Mouse (Mus musculus) frontal cortex, postnatal 14 days (tissue): Measurements from ENCODE around the gene Aox3.

Experiments
- DNase-seq, 2 experiments: peaks; one replicate each; pipeline ENCODE4 v3.0.0; 2022; ENCODE audit warnings: low spot score in 2 of 2

The Aox3 gene

GRCm38 (mm10) chr1:58198386-58198785 is 85.5 kb downstream of the Aox3 start:
- DNase-seq, result no peak

- peak; percentile 23 to 30 for DNase-seq
Observed at GRCm38 (mm10) chr1:58210203-58210602, 97.3 kb downstream of the Aox3 start, which contains the start of gene Aox4. Aox4 (plus strand) TSS chr1:58210397.

- DNase-seq, result no peak
Observed at GRCm38 (mm10) chr1:58212805-58213204, 99.9 kb downstream of the Aox3 start.

- DNase-seq, result no peak
Observed at GRCm38 (mm10) chr1:58213838-58214237, 100.9 kb downstream of the Aox3 start.

- no peak for DNase-seq
Observed at GRCm38 (mm10) chr1:58215353-58215752, 102.4 kb downstream of the Aox3 start.

- no peak for DNase-seq
Observed at GRCm38 (mm10) chr1:58215956-58216532, 103.1 kb downstream of the Aox3 start.

- no peak for DNase-seq
Observed at GRCm38 (mm10) chr1:58221070-58221469, 108.1 kb downstream of the Aox3 start.

GRCm38 (mm10) chr1:58221879-58222278 is 108.9 kb downstream of the Aox3 start:
- DNase-seq, result no peak

GRCm38 (mm10) chr1:58228086-58228485 is 115.2 kb downstream of the Aox3 start:
- DNase-seq, result no peak

- no peak for DNase-seq
Observed at GRCm38 (mm10) chr1:58228916-58229315, 116.0 kb downstream of the Aox3 start.

GRCm38 (mm10) chr1:58229774-58230173 is 116.8 kb downstream of the Aox3 start:
- DNase-seq, result no peak

- no peak for DNase-seq
Observed at GRCm38 (mm10) chr1:58230542-58230941, 117.6 kb downstream of the Aox3 start.

- DNase-seq, result no peak
Observed at GRCm38 (mm10) chr1:58235405-58235804, 122.5 kb downstream of the Aox3 start.

- no peak for DNase-seq
Observed at GRCm38 (mm10) chr1:58237527-58238299, 124.8 kb downstream of the Aox3 start.

GRCm38 (mm10) chr1:58238440-58238839 is 125.5 kb downstream of the Aox3 start:
- no peak for DNase-seq

- DNase-seq, result no peak
Observed at GRCm38 (mm10) chr1:58238961-58239360, 126.0 kb downstream of the Aox3 start.

GRCm38 (mm10) chr1:58240347-58240746 is 127.4 kb downstream of the Aox3 start:
- DNase-seq, result no peak

- no peak for DNase-seq
Observed at GRCm38 (mm10) chr1:58244487-58244886, 131.6 kb downstream of the Aox3 start.

- DNase-seq, result no peak
Observed at GRCm38 (mm10) chr1:58248518-58248917, 135.6 kb downstream of the Aox3 start.
